Mouse (Mus musculus): ENCODE data around the gene Zfp599. TPM values are rescaled to one million over a fixed set of nuclear protein-coding genes. Genes with fewer than 3 reads are reported as not detected.
"Not testable (repeated sequence)": the region's sequence is repeated elsewhere in the genome, so short reads cannot be mapped to it uniquely, and the experiment has no call there.

Zfp599 gene
- 4.3 and 5.3 TPM in 2 replicates for polyA plus RNA-seq (2015; fragmentation: Nextera tagmentation; extraction: Ambion mirVana)

GRCm38 (mm10) chr9:22259184-22260091 lies at the start of gene Zfp599:
TSS of gene Zfp599 (minus strand) at chr9:22259895.
- Histone ChIP-seq H3K9ac (ENCODE audit: low read length) (peak within 1 kb of the TSS; percentile 80), H3K4me2 (ENCODE audit: low read depth, low read length) (peak within 1 kb of the TSS; percentile 60), H3K9me3 (ENCODE audit: control insufficient read depth, low read length) (peaks cover 7% of the 10 kb centered on the region; the same call in 1 of the 2 replicates), H3K27ac (ENCODE audit: low read length) (no peak within 1 kb of the TSS), H3K4me1 (replicated peaks; ENCODE audit: control insufficient read depth, insufficient read depth, low read length) (no peaks in the 10 kb centered on the region), H3K27me3 (ENCODE audit: control insufficient read depth, insufficient read depth, low read depth, low read length) (no peaks in the 10 kb centered on the region), H3K36me3 (ENCODE audit: control insufficient read depth, insufficient read depth, low read length) (peaks cover 9% of the 10 kb centered on the region), H3K4me3 (ENCODE audit: low read length) (peak within 1 kb of the TSS; percentile 57)
- ATAC-seq (ENCODE audit: low read depth), result peak; percentile 97
- WGBS, result 1% methylated on average over 35 of the region's 35 CpGs

DNA sequence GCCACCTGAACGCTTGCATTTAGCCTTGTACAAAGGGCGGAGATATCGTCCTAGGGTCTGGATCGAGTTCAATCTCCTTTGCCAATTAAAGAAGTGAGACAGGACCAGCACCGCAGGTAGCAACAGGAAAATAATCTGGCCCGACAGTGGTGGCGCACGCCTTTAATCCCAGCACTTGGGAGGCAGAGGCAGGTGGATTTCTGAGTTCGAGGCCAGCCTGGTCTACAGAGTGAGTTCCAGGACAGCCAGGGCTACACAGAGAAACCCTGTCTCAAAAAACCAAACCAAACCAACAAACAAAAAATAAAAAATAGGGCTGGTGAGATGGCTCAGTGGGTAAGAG lies 48.2 kb upstream of the Zfp599 start:
- 13% methylated on average over 9 of the region's 9 CpGs for WGBS
- ATAC-seq (ENCODE audit: low read depth), result peak; percentile 27
- H3K27ac ChIP-seq (ENCODE audit: low read length), result 0 out of 2 replicates have a peak overlapping the region, but pooled peaks have one; percentile 17

GRCm38 (mm10) chr9:22307156-22307919 lies 47.6 kb upstream of the Zfp599 start, which contains the start of gene Zfp810:
TSS of gene Zfp810 (minus strand) at chr9:22307648.
- Histone ChIP-seq H3K36me3 (ENCODE audit: control insufficient read depth, insufficient read depth, low read length) (peaks cover 21% of the 10 kb centered on the region), H3K4me3 (ENCODE audit: low read length) (peak within 1 kb of the TSS; percentile 82), H3K27me3 (ENCODE audit: control insufficient read depth, insufficient read depth, low read depth, low read length) (no peaks in the 10 kb centered on the region), H3K4me1 (replicated peaks; ENCODE audit: control insufficient read depth, insufficient read depth, low read length) (peaks cover 7% of the 10 kb centered on the region; the same call in 1 of the 2 replicates), H3K27ac (ENCODE audit: low read length) (peak within 1 kb of the TSS; percentile 79), H3K9me3 (ENCODE audit: control insufficient read depth, low read length) (peaks cover 2% of the 10 kb centered on the region; the same call in 1 of the 2 replicates), H3K9ac (ENCODE audit: low read length) (peak within 1 kb of the TSS; percentile 93), H3K4me2 (ENCODE audit: low read depth, low read length) (peak within 1 kb of the TSS; percentile 78)
- under 1% methylated on average over 48 of the region's 56 CpGs for WGBS
- peak; percentile 99 for ATAC-seq (ENCODE audit: low read depth)

More for the DNA sequence above, 48.2 kb upstream of the Zfp599 start:
- H3K27me3 ChIP-seq (ENCODE audit: control insufficient read depth, insufficient read depth, low read depth, low read length); H3K4me1 ChIP-seq (replicated peaks; ENCODE audit: control insufficient read depth, insufficient read depth, low read length); H3K9me3 ChIP-seq (ENCODE audit: control insufficient read depth, low read length): not testable (repeated sequence)
- Histone ChIP-seq H3K4me2 (ENCODE audit: low read depth, low read length) (peak overlapping the region; percentile 78), H3K36me3 (ENCODE audit: control insufficient read depth, insufficient read depth, low read length) (peaks cover 18% of the 10 kb centered on the region), H3K9ac (ENCODE audit: low read length) (peak overlapping the region; percentile 93), H3K4me3 (ENCODE audit: low read length) (peak overlapping the region; percentile 82)

- Histone ChIP-seq H3K27ac (ENCODE audit: low read length) (peak overlapping the region; percentile 79), H3K36me3 (ENCODE audit: control insufficient read depth, insufficient read depth, low read length) (peaks cover 25% of the 10 kb centered on the region), H3K4me2 (ENCODE audit: low read depth, low read length) (peak overlapping the region; percentile 78), H3K4me1 (replicated peaks; ENCODE audit: control insufficient read depth, insufficient read depth, low read length) (peaks cover 7% of the 10 kb centered on the region; the same call in 1 of the 2 replicates), H3K4me3 (ENCODE audit: low read length) (peak overlapping the region; percentile 82), H3K27me3 (ENCODE audit: control insufficient read depth, insufficient read depth, low read depth, low read length) (no peaks in the 10 kb centered on the region), H3K9ac (ENCODE audit: low read length) (peak overlapping the region; percentile 93), H3K9me3 (ENCODE audit: control insufficient read depth, low read length) (no peaks in the 10 kb centered on the region; the same call in 1 of the 2 replicates)
- no peak for ATAC-seq (ENCODE audit: low read depth)
- 10% methylated on average over 6 of the region's 6 CpGs for WGBS
These were observed 47.0 kb upstream of the Zfp599 start for GRCm38 (mm10) chr9:22306726-22307125.

DNA sequence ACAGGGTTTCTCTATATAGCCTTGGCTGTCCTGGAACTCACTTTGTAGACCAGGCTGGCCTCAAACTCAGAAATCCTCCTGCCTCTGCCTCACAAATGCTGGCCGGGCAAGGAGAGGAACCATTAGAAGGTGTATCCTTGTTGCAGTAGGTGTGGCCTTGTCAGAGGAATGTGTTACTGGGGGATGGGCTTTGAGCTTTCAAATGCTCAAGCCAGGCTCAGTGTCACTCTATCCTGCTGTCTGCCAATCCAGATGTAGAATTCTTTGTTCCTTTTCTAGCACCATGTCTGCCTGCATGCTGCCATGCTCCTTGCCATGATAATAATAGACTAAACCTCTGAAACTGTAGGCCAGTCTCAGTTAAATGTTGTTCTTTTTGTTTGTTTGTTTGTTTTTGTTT lies 42.5 kb upstream of the Zfp599 start:
- Histone ChIP-seq H3K4me2 (ENCODE audit: low read depth, low read length) (no peak overlapping the region), H3K27me3 (ENCODE audit: control insufficient read depth, insufficient read depth, low read depth, low read length) (no peaks in the 10 kb centered on the region), H3K36me3 (ENCODE audit: control insufficient read depth, insufficient read depth, low read length) (peaks cover 48% of the 10 kb centered on the region), H3K4me1 (replicated peaks; ENCODE audit: control insufficient read depth, insufficient read depth, low read length) (peaks cover 7% of the 10 kb centered on the region; the same call in 1 of the 2 replicates), H3K4me3 (ENCODE audit: low read length) (no peak overlapping the region), H3K9ac (ENCODE audit: low read length) (no peak overlapping the region), H3K27ac (ENCODE audit: low read length) (no peak overlapping the region), H3K9me3 (ENCODE audit: control insufficient read depth, low read length) (no peaks in the 10 kb centered on the region)
- no peak for ATAC-seq (ENCODE audit: low read depth)
- WGBS, result 94% methylated on average over 1 of the region's 1 CpGs

DNA sequence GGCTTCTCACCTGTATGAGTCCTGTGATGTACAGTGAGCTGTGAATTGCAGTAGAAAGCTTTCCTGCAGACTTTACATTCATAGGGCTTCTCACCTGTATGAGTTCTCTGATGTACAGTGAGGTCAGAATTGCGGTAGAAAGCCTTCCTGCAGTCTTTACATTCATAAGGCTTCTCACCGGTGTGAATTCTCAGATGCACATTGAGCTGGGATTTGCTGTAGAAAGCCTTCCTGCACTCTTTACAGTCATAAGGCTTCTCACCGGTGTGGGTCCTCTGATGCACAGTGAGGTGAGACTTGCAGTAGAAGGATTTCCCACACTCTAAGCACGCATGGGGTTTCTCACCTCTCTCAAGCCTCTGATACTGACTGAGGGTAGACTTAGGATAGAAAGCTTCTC lies 19.0 kb upstream of the Zfp599 start:
- H3K27me3 ChIP-seq (ENCODE audit: control insufficient read depth, insufficient read depth, low read depth, low read length), result no peaks in the 10 kb centered on the region
- H3K27ac ChIP-seq (ENCODE audit: low read length), result no peak overlapping the region
- no peak overlapping the region for H3K4me3 ChIP-seq (ENCODE audit: low read length)
- H3K4me1 ChIP-seq (replicated peaks; ENCODE audit: control insufficient read depth, insufficient read depth, low read length), result no peaks in the 10 kb centered on the region
- WGBS, result 97% methylated on average over 4 of the region's 4 CpGs
- ATAC-seq (ENCODE audit: low read depth), result no peak
- H3K36me3 ChIP-seq (ENCODE audit: control insufficient read depth, insufficient read depth, low read length), result peaks cover 71% of the 10 kb centered on the region
- H3K9me3 ChIP-seq (ENCODE audit: control insufficient read depth, low read length), result peaks cover 48% of the 10 kb centered on the region
- no peak overlapping the region for H3K9ac ChIP-seq (ENCODE audit: low read length)
- no peak overlapping the region for H3K4me2 ChIP-seq (ENCODE audit: low read depth, low read length)

DNA sequence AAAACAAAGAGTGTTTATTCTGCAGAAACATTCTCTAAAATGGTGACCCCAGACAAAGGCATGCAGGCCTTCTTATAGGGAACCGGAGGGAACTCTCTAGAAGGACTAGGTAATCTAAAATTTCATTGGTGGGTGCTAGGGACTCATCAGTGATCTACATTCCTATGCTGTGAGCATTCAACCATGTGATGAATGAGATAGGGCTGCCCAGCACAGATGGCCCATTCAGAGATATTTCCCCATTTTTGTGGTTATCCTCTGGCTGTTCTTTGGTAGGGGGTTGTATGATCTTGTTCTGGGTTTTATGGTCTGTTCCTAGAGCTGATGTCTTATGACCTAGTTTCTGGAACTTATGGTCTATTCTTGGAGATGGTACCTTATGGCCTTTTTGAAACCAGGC lies 9.2 kb upstream of the Zfp599 start:
- no peak overlapping the region for H3K4me3 ChIP-seq (ENCODE audit: low read length)
- H3K4me1 ChIP-seq (replicated peaks; ENCODE audit: control insufficient read depth, insufficient read depth, low read length), result no peaks in the 10 kb centered on the region
- H3K36me3 ChIP-seq (ENCODE audit: control insufficient read depth, insufficient read depth, low read length), result peaks cover 4% of the 10 kb centered on the region; the same call in 1 of the 2 replicates
- H3K4me2 ChIP-seq (ENCODE audit: low read depth, low read length), result no peak overlapping the region
- peaks cover 4% of the 10 kb centered on the region; the same call in 1 of the 2 replicates for H3K9me3 ChIP-seq (ENCODE audit: control insufficient read depth, low read length)
- H3K9ac ChIP-seq (ENCODE audit: low read length), result no peak overlapping the region
- no peaks in the 10 kb centered on the region for H3K27me3 ChIP-seq (ENCODE audit: control insufficient read depth, insufficient read depth, low read depth, low read length)
- 94% methylated on average over 1 of the region's 1 CpGs for WGBS
- no peak for ATAC-seq (ENCODE audit: low read depth)
- no peak overlapping the region for H3K27ac ChIP-seq (ENCODE audit: low read length)

- no peaks in the 10 kb centered on the region for H3K4me1 ChIP-seq (replicated peaks; ENCODE audit: control insufficient read depth, insufficient read depth, low read length)
- no peak for ATAC-seq (ENCODE audit: low read depth)
- no peaks in the 10 kb centered on the region for H3K9me3 ChIP-seq (ENCODE audit: control insufficient read depth, low read length)
- H3K9ac ChIP-seq (ENCODE audit: low read length), result no peak overlapping the region
- no peaks in the 10 kb centered on the region for H3K36me3 ChIP-seq (ENCODE audit: control insufficient read depth, insufficient read depth, low read length)
- 79% methylated on average over 10 of the region's 10 CpGs for WGBS
- no peak overlapping the region for H3K27ac ChIP-seq (ENCODE audit: low read length)
- H3K27me3 ChIP-seq (ENCODE audit: control insufficient read depth, insufficient read depth, low read depth, low read length), result no peaks in the 10 kb centered on the region
- no peak overlapping the region for H3K4me2 ChIP-seq (ENCODE audit: low read depth, low read length)
- H3K4me3 ChIP-seq (ENCODE audit: low read length), result no peak overlapping the region
These were observed 2.9 kb upstream of the Zfp599 start for GRCm38 (mm10) chr9:22262611-22263010.

- no peaks in the 10 kb centered on the region for H3K9me3 ChIP-seq (ENCODE audit: control insufficient read depth, low read length)
- no peak overlapping the region for H3K4me3 ChIP-seq (ENCODE audit: low read length)
- no peak overlapping the region for H3K9ac ChIP-seq (ENCODE audit: low read length)
- H3K4me2 ChIP-seq (ENCODE audit: low read depth, low read length), result no peak overlapping the region
- WGBS, result 38% methylated on average over 1 of the region's 1 CpGs
- no peaks in the 10 kb centered on the region for H3K36me3 ChIP-seq (ENCODE audit: control insufficient read depth, insufficient read depth, low read length)
- ATAC-seq (ENCODE audit: low read depth), result no peak
- H3K27me3 ChIP-seq (ENCODE audit: control insufficient read depth, insufficient read depth, low read depth, low read length), result no peaks in the 10 kb centered on the region
- no peaks in the 10 kb centered on the region for H3K4me1 ChIP-seq (replicated peaks; ENCODE audit: control insufficient read depth, insufficient read depth, low read length)
- H3K27ac ChIP-seq (ENCODE audit: low read length), result no peak overlapping the region
These were observed 1.9 kb upstream of the Zfp599 start for GRCm38 (mm10) chr9:22261594-22261993.
